Mouse (Mus musculus): ENCODE results near the gene Rab37.

Rab37 gene

DNA sequence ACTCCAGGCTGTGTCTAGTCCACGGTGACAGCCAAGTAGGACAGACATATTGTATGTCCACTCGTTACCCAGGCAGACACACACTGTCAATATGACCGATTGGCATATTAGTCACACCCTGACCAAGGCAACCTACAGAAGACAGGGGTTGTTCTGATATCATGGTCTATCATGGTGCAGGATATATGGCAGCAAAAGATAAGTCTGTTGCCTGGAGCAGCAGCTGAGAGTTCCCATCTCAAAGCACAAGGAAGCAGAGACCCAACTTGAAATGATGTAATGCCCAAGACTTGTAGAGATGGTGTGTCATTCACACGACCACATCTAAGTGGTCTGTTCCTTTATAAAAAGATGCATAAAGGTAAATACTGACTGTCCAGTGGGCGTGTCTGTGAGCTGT is 12.6 kb upstream of the Rab37 start:
- no peak for TF ChIP-seq GATA4 (IDR thresholded peaks at IDR 0.05; ENCODE audit: insufficient replicate concordance, low read length)

DNA sequence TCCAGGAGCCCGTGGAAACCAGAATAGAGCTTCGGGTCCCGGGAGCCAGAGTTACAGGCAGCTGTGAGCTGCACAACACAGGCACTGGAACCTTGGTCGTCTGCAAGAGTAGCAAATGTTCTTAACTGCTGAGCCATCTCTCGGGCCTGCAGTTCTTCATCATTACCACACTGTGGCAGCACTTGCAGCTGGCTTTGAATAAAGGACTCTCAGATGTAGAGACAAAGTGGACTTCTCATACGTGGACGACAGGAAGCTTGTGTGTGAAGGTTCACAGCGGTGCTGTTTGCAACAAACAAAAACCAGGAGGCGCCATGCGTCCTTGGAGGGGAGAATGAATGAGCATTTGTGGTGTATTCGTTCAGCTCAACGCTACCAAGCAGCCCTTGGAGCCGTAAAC is 10.3 kb upstream of the Rab37 start:
- TF ChIP-seq GATA4 (IDR thresholded peaks at IDR 0.05; ENCODE audit: insufficient replicate concordance, low read length) = no peak

DNA sequence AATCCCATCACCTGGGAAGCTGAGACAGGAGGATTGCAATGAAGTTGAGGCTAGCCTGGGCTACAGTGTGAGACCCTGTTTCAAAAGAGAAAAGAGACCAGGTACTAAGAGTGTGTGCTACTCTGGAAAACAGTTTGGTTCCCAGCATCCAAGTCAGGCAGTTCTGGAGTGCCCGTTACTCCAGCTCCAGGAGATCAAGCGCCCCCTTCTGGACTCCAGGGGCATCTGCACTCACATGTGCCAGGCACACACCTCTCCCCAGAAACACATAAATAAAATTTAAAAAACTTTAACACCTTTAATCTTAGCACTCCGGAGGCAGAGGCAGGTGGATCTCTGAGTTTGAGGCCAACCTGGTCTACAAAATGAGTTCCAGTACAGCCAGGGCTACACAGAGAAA is 9.9 kb upstream of the Rab37 start:
- TF ChIP-seq GATA4 (IDR thresholded peaks at IDR 0.05; ENCODE audit: insufficient replicate concordance, low read length) = no peak

DNA sequence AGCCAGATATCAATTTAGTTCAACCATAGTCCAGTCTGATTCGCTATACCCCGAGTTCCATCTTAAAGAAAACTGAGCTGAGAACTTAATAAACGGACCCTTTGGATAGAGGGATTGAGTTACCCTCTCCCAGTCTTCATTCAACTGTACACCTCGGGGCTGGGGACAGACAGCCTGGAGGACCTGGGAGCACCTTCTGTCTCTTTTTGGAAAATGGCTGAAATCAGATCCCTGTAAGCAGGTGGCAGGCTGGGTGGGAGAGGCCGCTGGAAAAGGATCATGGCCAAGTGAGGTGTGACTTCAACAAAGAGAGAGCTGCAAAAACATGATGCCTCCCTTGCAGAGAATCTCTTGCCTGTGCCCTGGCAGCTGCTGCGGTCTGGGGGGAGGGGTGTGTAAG is 9.0 kb upstream of the Rab37 start:
- no peak for TF ChIP-seq GATA4 (IDR thresholded peaks at IDR 0.05; ENCODE audit: insufficient replicate concordance, low read length)

DNA sequence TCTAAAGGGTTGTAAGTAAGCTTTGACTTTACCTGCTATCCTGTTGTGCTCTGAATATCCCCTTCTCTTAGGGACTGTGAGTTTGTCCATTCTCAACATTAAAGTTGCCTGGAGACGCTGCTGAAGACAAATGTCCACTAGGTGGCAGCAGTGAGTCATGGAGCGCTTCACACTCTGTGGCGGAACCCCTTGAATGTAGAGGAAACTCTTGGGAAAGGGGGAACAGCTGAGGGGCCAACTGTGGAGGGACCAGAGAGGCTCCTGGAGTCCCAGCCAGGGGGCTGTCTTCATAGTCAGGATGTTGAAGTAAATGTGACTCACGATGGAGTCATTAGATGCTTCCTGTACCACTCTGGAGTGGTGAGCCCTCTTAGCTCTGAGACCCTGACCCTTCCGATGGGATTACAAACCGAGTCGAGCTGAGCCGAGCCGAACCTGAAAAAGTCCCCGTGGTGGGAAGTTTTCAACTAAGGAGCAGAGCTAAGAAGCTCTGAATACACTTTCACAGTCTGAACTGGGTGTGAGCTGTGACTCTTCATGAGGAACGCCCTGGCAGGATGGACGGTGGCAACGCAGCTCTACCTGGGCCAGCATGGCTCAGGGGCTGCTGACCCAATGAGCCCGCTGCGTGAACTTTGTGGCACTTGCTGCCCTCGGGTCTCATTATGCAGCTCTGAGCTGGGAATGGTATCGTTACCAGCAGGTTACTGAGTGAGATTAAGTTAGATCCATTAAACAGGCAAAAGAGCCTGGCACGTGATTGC is 7.7 kb upstream of the Rab37 start:
- TF ChIP-seq GATA4 (IDR thresholded peaks at IDR 0.05; ENCODE audit: insufficient replicate concordance, low read length) = no peak

DNA sequence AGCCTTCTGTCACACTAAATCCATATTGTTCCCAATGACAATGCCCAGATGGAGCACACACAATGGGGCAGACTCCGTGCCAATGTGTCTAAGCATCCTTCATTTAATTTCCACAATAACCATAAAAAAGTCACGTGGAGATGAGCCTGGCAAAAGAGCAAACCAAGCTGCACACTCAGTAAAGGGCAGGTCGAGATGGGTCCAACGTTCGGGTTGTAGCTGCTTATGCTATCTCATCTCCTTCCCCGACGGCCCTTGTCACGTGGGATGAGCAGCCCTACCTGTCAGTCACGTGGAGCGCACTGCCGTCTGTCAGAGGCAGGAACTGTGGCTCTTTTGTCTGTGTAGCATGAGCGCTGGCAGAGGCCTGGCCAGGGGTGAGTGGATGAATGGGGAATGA is 6.6 kb upstream of the Rab37 start:
- TF ChIP-seq GATA4 (IDR thresholded peaks at IDR 0.05; ENCODE audit: insufficient replicate concordance, low read length) = no peak

DNA sequence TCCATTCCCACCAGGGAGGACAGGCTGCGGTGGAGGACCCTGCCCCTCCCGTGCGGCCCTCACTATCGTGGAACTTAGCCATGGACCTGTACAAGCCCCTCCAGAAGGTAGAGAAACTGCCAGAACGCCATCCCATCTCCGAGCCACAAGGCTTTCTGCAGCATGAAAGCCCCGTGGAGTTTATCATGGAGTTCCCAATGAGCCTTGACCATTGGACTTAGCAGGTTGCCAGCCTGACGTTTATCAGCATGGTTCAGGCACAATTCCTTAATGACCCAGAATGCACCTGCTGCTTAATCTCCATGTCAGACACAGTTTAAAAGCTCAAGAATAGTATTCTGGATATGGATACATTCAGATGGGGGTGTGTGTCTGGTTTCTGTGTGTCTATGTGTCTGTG is 6.2 kb upstream of the Rab37 start:
- TF ChIP-seq GATA4 (IDR thresholded peaks at IDR 0.05; ENCODE audit: insufficient replicate concordance, low read length) = no peak

DNA sequence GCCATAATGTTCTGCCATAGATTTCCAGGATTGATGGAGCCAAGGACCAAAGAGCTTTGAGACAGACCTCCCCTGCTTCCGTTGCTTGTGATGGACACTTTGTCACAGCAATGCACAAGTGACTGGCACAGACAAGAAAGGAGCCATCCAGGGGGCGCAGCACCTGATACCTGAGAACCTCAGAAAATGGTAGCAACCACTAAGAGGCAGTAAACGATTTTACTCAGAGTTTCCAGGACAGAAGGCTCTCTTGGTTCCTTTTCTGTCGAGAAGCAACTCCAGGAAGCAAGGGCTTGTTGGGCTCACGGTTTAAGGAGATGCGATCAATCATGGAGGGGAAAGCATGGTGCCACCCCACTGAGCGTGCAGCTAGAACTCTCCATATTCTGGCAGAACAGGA is 5.0 kb upstream of the Rab37 start:
- no peak for TF ChIP-seq GATA4 (IDR thresholded peaks at IDR 0.05; ENCODE audit: insufficient replicate concordance, low read length)

DNA sequence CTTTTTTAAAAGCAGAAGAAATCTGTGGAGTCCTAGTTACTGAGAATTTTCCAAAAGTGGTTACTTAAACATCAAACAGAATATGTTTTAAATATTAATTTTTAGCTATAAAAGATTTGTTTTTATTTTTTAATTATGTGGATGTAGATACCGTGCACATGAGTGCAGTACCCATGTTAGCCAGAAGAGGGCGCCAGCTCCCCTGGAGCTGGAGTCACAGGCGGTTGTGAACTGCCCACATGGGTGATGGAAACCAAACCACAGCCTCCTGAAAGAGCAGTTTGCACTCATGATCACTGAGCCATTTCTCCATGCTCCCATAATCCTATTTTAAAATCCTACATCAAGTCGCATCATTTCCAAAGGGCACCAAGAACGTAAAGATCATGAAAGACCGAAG is 1.4 kb upstream of the Rab37 start:
- no peak for TF ChIP-seq GATA4 (IDR thresholded peaks at IDR 0.05; ENCODE audit: insufficient replicate concordance, low read length)

DNA sequence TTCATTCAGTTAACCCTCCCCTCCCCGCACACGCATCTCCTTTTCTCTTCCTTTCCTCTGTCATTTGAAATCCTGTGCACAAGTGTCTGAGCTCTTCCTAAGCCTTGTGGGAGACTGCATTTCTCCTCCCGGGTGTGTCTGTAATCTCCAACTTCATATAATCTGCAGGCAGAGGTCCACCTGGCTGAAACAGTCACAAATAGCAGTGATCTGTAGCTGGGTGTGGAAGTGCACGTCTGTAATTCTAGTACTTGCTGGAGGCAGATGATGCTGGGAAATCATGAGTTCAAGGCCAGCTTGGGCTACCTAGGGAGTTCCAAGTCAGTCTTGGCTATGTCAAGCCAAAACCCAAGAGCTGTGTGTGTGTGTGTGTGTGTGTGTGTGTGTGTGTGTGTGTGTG is 909 bp downstream of the Rab37 start:
- TF ChIP-seq GATA4 (IDR thresholded peaks at IDR 0.05; ENCODE audit: insufficient replicate concordance, low read length) = no peak

DNA sequence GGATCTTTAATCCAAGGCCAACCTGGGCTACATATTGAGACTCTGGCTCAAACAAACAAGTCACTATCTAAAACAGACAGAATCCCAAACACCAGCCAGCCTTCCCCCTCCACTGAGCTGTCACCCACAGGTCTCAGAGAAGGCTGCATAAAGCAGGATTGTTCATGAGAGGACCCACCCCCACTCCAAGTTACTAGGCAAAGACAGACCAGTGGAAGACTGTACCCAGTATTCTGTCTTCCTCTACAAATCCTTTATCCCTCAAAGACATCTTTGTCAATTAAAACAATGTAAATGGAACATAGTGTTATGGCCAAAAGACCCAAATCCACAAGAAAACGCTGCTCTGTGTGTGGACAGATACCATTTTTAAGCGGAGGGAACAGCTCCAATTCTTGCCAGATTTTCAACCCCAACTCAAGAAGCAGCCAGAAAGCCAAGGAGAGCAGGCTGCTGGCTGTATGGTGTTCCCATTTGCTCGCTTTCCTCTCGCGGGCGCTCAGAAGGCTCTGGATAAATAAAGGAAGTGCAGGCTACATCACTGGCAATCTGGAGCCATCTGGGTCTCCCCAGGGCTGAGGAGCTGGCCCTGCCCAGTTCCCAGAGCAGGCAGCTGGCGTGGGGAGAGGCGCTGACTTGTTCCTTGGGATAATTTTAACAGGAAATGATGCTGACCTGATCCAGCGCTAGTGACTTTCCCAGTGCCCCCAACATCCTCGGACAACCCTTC is 7.1 kb downstream of the Rab37 start:
- TF ChIP-seq GATA4 (IDR thresholded peaks at IDR 0.05; ENCODE audit: insufficient replicate concordance, low read length) = no peak

DNA sequence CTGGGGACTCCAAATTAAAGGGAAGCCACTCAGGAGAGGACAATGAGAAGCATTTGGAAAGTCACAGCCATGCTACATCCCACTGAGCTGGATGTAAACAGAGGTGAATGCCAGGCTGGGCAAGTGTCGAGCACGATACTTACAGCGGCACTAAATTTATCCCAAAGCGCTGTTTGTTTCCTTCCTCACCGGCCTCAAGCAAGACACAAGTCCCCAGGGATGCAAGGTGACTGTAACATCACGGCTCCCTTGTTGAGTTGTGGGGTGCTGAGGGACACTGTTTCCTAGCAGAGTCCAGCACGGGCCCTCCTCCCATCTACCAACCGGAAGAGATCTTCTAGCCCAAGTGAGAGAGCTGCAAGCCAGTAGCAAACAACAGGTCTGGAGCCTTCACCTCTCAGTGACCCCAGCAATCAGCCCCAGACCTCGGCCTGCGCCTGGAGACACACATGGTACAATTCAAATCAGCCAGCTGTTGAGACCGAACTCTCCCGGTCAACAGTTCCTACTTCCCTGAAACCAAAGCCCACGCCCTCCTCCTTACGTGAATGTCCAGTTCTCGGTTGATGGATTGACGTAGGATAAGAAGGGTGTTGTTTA is 8.1 kb downstream of the Rab37 start:
- TF ChIP-seq GATA4 (IDR thresholded peaks at IDR 0.05; ENCODE audit: insufficient replicate concordance, low read length) = no peak

DNA sequence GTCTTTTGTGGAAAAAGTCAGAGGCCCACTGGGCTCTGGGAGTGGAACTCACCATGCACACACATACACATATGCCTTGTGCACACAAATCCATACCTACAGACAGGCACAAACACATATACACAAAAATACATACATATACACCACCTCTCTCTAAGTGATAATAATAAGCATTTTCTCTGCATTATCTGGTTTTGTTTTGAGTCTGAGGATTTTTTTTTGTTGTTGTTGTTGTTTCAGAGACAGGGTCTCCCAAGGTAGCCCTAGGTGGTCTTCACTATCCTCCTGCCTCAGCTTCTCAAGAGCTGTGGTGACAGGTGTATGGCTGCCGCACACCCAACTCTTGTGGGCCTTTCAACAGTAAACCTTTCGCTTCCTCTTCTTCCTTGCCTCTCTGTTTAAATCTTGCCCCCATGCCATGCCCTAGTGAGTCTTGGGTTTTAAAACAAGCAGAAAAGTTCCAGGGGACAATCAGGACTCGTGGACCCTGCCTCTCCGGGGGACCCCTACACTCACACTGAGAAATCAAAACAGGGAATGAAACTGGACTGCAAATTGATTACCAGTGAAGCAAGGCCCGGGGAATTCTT is 8.9 kb downstream of the Rab37 start:
- TF ChIP-seq GATA4 (IDR thresholded peaks at IDR 0.05; ENCODE audit: insufficient replicate concordance, low read length) = no peak

DNA sequence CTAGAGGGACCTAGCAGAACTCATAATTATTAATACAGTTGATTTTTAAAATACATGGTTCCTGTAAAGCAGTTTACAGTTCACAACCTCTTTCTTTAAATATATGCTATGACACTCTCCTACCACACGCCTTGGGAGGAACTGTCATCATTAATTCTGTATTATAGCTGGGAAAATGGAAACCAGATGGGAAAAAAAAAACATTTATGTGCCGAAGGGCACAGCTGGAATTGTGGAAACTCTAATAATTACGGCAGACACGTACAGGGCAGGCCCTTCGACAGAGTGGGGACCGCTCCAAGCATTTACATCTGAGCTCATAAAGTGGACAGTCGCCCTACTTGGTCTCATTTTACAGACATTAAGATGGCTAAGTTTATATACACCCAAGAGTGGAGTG is 9.5 kb downstream of the Rab37 start:
- no peak for TF ChIP-seq GATA4 (IDR thresholded peaks at IDR 0.05; ENCODE audit: insufficient replicate concordance, low read length)

DNA sequence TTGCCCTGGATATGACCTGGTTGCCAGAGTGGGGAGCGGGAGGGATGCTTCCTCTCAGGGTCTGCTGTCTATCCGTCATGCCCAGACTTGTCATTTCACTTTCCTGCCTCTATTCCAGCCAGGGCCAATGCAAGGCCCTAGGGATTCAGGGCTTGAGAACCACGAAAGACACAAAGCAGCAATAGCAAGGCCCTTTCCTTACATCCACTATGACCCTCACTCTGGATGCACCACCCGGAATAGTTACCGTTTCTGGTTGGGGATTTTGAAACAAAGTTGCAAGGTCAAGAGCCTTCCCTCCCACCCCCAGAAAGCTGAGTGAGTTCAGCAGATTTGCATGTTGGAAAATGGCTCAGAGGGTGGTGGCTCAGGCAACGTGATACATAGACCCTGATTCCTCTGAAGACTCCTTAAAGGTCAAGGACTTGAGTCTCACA is 10.4 kb downstream of the Rab37 start:
- TF ChIP-seq GATA4 (IDR thresholded peaks at IDR 0.05; ENCODE audit: insufficient replicate concordance, low read length) = no peak

DNA sequence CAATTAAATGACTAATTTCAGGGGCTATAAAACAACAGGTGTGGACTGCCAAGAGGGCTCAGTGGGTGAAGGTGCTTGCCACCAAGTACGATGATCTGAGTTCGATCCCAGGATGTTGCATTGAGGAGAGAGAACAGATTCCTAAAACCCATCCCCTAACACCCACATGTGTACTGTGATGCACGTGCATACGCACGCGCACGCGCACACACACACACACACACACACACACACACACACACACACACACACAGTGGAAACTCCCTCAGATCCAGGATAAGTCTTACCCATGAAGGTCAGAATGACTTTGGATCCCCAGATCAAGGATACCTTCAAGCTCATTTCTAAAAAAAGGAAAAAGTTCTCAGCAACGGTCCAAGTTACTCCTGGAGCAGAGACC is 10.9 kb downstream of the Rab37 start:
- TF ChIP-seq GATA4 (IDR thresholded peaks at IDR 0.05; ENCODE audit: insufficient replicate concordance, low read length) = no peak

All from liver, adult (tissue).